Mouse (Mus musculus) kidney, adult 10 weeks (tissue): Measurements from ENCODE around the gene Erc1. TPM values are rescaled to one million over a fixed set of nuclear protein-coding genes. Genes with fewer than 3 reads are reported as not detected.

Experiments
- polyA plus RNA-seq: library from polyadenylated mRNA; stranded (reverse); fragments of 350-450 nt; fragmentation: Illumina TruSeq; extraction: RNeasy Lipid Tissue Mini Kit (QIAGEN cat#74804); gene quantifications from one replicate; pipeline ENCODE4 v1.2.3, GENCODE M21; 2014; ENCODE audit warnings: low read depth, low replicate concordance

The Erc1 gene
- 16.9 TPM for polyA plus RNA-seq

GRCm38 (mm10) chr6:119848034-119848695, at the start of gene Erc1:
Erc1 (minus strand) TSS chr6:119848167.

GRCm38 (mm10) chr6:119543803-119544517, 304.0 kb downstream of the Erc1 start, which contains the start of gene Wnt5b:
Wnt5b (minus strand) TSS chr6:119544347.

Other genes with a start within 250 kb of the Erc1 start
- gene Rad52, start 54.5 kb upstream of the Erc1 start, polyA plus RNA-seq = 8.7 TPM
- 1,444 TPM for gene Wnk1, start 190.5 kb upstream of the Erc1 start, polyA plus RNA-seq
- not detected for gene Ninj2, start 245.2 kb upstream of the Erc1 start, polyA plus RNA-seq